Mouse (Mus musculus) neural tube, embryonic 14.5 days (tissue): ENCODE measurements around the gene Ap3s2. TPM values are rescaled to one million over a fixed set of nuclear protein-coding genes. Genes with fewer than 3 reads are reported as not detected.

Experiments
- ATAC-seq: fragments of 200-750 bp; cut with Nextera tagmentation; 2 replicates; pipeline ENCODE4 v1.8.0; 2017; ENCODE audit warnings: low read depth, mild to moderate bottlenecking, moderate TSS enrichment, moderate library complexity
- H3K27ac ChIP-seq: fragments of 300-500 bp; sonication (generic); 2 replicates; pipeline ENCODE4 v1.5.1; 2014; ENCODE audit warnings: low read depth, mild to moderate bottlenecking, control low read depth, low read length, moderate library complexity, mixed read lengths
- H3K27me3 ChIP-seq: fragments of 300-500 bp; sonication (generic); 2 replicates; pipeline ENCODE4 v1.6.1; 2014; ENCODE audit warnings: low read length; ENCODE audit not compliant: control insufficient read depth, insufficient read depth
- H3K36me3 ChIP-seq: fragments of 300-500 bp; sonication (generic); 2 replicates; pipeline ENCODE4 v1.6.1; 2014; ENCODE audit warnings: low read length, mixed read lengths; ENCODE audit not compliant: control insufficient read depth, insufficient read depth
- H3K4me1 ChIP-seq: fragments of 300-500 bp; sonication (generic); 2 replicates; pipeline ENCODE4 v1.6.1; 2014; ENCODE audit warnings: low read length; ENCODE audit not compliant: control insufficient read depth, insufficient read depth
- H3K4me2 ChIP-seq: fragments of 300-500 bp; sonication (generic); 2 replicates; pipeline ENCODE4 v1.6.1; 2014; ENCODE audit warnings: mild to moderate bottlenecking, low read depth, low read length, control low read depth
- H3K4me3 ChIP-seq: fragments of 300-500 bp; sonication (generic); 2 replicates; pipeline ENCODE4 v1.5.1; 2014; ENCODE audit warnings: low read depth, low read length, control low read depth, mixed read lengths
- H3K9ac ChIP-seq: fragments of 300-500 bp; sonication (generic); replicated peaks from 2 replicates; pipeline ENCODE4 v1.6.1; 2014; ENCODE audit warnings: low read depth, mild to moderate bottlenecking, control low read depth, low read length, mixed read lengths
- H3K9me3 ChIP-seq: fragments of 300-500 bp; sonication (generic); 2 replicates; pipeline ENCODE4 v1.6.1; 2016; ENCODE audit warnings: low read length; ENCODE audit not compliant: control insufficient read depth
- WGBS: fragments of 180-500 bp; shearing (Covaris S2); extraction: QIAGEN DNeasy Blood & Tissue Kit; methylation state at CpG from one replicate; pipeline ENCODE4 v1.1.7; 2014; 5-methylcytosine and 5-hydroxymethylcytosine counted together
- microRNA-seq: library from miRNA; unstranded; fragments of <30 nt; microRNA quantifications from one replicate; pipeline ENCODE4, GENCODE M21; 2016
- polyA plus RNA-seq: library from polyadenylated mRNA; unstranded; fragments of >200 nt; fragmentation: Nextera tagmentation; extraction: Ambion mirVana; gene quantifications from 2 replicates; pipeline ENCODE4 v1.2.1, GENCODE M21; 2014

Ap3s2 gene
- polyA plus RNA-seq, 1 experiment from 2014 or later = 42.0 TPM

- no peaks in the 10 kb centered on the region for H3K36me3 ChIP-seq
- no peak for ATAC-seq
- no peaks in the 10 kb centered on the region for H3K4me1 ChIP-seq
- no peaks in the 10 kb centered on the region for H3K27me3 ChIP-seq
- 92% methylated on average over 6 of the region's 6 CpGs for WGBS
- no peak overlapping the region for H3K4me3 ChIP-seq
- H3K27ac ChIP-seq = no peak overlapping the region
- H3K4me2 ChIP-seq = no peak overlapping the region
- no peak overlapping the region for H3K9ac ChIP-seq
- H3K9me3 ChIP-seq = no peaks in the 10 kb centered on the region
Measured at GRCm38 (mm10) chr7:79835196-79835595, 85.3 kb downstream of the Ap3s2 start.

GRCm38 (mm10) chr7:79832980-79833379, 87.5 kb downstream of the Ap3s2 start:
- H3K9me3 ChIP-seq = no peaks in the 10 kb centered on the region
- no peaks in the 10 kb centered on the region for H3K36me3 ChIP-seq
- ATAC-seq = no peak
- H3K27me3 ChIP-seq = no peaks in the 10 kb centered on the region
- no peak overlapping the region for H3K4me2 ChIP-seq
- H3K27ac ChIP-seq = no peak overlapping the region
- no peak overlapping the region for H3K9ac ChIP-seq
- H3K4me3 ChIP-seq = no peak overlapping the region
- H3K4me1 ChIP-seq = no peaks in the 10 kb centered on the region

- H3K4me2 ChIP-seq = no peak overlapping the region
- 71% methylated on average over 6 of the region's 6 CpGs for WGBS
- no peak for ATAC-seq
- no peaks in the 10 kb centered on the region for H3K9me3 ChIP-seq
- H3K9ac ChIP-seq = no peak overlapping the region
- no peak overlapping the region for H3K27ac ChIP-seq
- no peaks in the 10 kb centered on the region for H3K27me3 ChIP-seq
- H3K36me3 ChIP-seq = no peaks in the 10 kb centered on the region
- no peaks in the 10 kb centered on the region for H3K4me1 ChIP-seq
- H3K4me3 ChIP-seq = no peak overlapping the region
Measured at GRCm38 (mm10) chr7:79831585-79831984, 88.9 kb downstream of the Ap3s2 start.

GRCm38 (mm10) chr7:79831145-79831544, 89.3 kb downstream of the Ap3s2 start:
- Histone ChIP-seq H3K4me2 (no peak overlapping the region), H3K9me3 (no peaks in the 10 kb centered on the region), H3K27me3 (no peaks in the 10 kb centered on the region), H3K36me3 (no peaks in the 10 kb centered on the region), H3K9ac (no peak overlapping the region), H3K4me3 (no peak overlapping the region), H3K27ac (no peak overlapping the region), H3K4me1 (no peaks in the 10 kb centered on the region)
- 64% methylated on average over 6 of the region's 6 CpGs for WGBS
- ATAC-seq = no peak

GRCm38 (mm10) chr7:79828341-79828740, 92.1 kb downstream of the Ap3s2 start:
- Histone ChIP-seq H3K9ac (no peak overlapping the region), H3K4me1 (no peaks in the 10 kb centered on the region), H3K4me3 (no peak overlapping the region), H3K4me2 (no peak overlapping the region), H3K9me3 (no peaks in the 10 kb centered on the region), H3K27me3 (no peaks in the 10 kb centered on the region), H3K36me3 (no peaks in the 10 kb centered on the region), H3K27ac (no peak overlapping the region)
- ATAC-seq = no peak
- 75% methylated on average over 3 of the region's 3 CpGs for WGBS

Small RNAs within 50 kb of the gene (microRNA-seq; reads per million reads assigned to microRNA genes)
- not detected for gene Gm24541

Other genes starting within 250 kb of the Ap3s2 start
- 1.3 and 2.3 TPM in 2 replicates for gene Kif7, start 204.9 kb downstream of the Ap3s2 start, polyA plus RNA-seq
- 0.17 TPM in 1 of 2 replicates, not detected in the other for gene Plin1, start 187.7 kb downstream of the Ap3s2 start, polyA plus RNA-seq
- 13.4 and 16.2 TPM in 2 replicates for gene Pex11a, start 177.5 kb downstream of the Ap3s2 start, polyA plus RNA-seq
- 0.08 and 0.12 TPM in 2 replicates for gene Wdr93, start 177.5 kb downstream of the Ap3s2 start, polyA plus RNA-seq
- not detected in 2 replicates for gene Mesp1, start 126.9 kb downstream of the Ap3s2 start, polyA plus RNA-seq
- 0.71 and 1.2 TPM in 2 replicates for gene Mesp2, start 109.9 kb downstream of the Ap3s2 start, polyA plus RNA-seq
- gene Anpep, start 59.6 kb downstream of the Ap3s2 start, polyA plus RNA-seq = 0.95 and 7.2 TPM in 2 replicates
- gene Arpin, start 14.7 kb upstream of the Ap3s2 start, polyA plus RNA-seq = 18.9 and 20.1 TPM in 2 replicates
- 14.0 and 14.1 TPM in 2 replicates for gene Zfp710, start 104.2 kb upstream of the Ap3s2 start, polyA plus RNA-seq
- 189 and 215 TPM in 2 replicates for gene Idh2, start 194.7 kb upstream of the Ap3s2 start, polyA plus RNA-seq